Mouse (Mus musculus) MEL (cell line): ENCODE data around the gene Cnpy3. TPM values are rescaled to one million over a fixed set of nuclear protein-coding genes. Genes with fewer than 3 reads are reported as not detected.
"Not testable (repeated sequence)": the region's sequence is repeated elsewhere in the genome, so short reads cannot be mapped to it uniquely, and the experiment has no call there.

ENCODE experiments used
- DNase-seq: peaks from one replicate; pipeline ENCODE4 v3.0.0; 2011; ENCODE audit warnings: low read depth, low spot score
- H3K27ac ChIP-seq: 2 replicates; pipeline ENCODE4 v1.5.1; 2012; ENCODE audit warnings: low read depth, mild to moderate bottlenecking, control low read depth, low read length, moderate library complexity; ENCODE audit not compliant: control insufficient read depth
- H3K27me3 ChIP-seq, 2 experiments: fragments of 150-350 bp in 1 of 2; sonication (generic) in 1 of 2; 2 replicates each; pipeline ENCODE4 v1.6.1; 2012; ENCODE audit warnings: low read length in 2 of 2, mild to moderate bottlenecking in 2 of 2, improper control_type of control experiment in 1 of 2, moderate library complexity in 1 of 2; ENCODE audit not compliant: insufficient read depth in 2 of 2, control insufficient read depth in 1 of 2
- H3K36me3 ChIP-seq, 2 experiments: 2 replicates each; pipeline ENCODE4 v1.6.1; 2012 to 2014; ENCODE audit warnings: low read length in 2 of 2, improper control_type of control experiment in 1 of 2, inconsistent platforms in 1 of 2, mild to moderate bottlenecking in 1 of 2; ENCODE audit not compliant: insufficient read depth in 2 of 2, control insufficient read depth in 1 of 2
- H3K4me1 ChIP-seq, 2 experiments: fragments of 150-350 bp in 1 of 2; sonication (generic) in 1 of 2; 2 replicates each; pipeline ENCODE4 v1.6.1; 2012; ENCODE audit warnings: low read length in 2 of 2, improper control_type of control experiment in 1 of 2, mild to moderate bottlenecking in 1 of 2; ENCODE audit not compliant: insufficient read depth in 2 of 2, control insufficient read depth in 1 of 2
- H3K4me3 ChIP-seq, 2 experiments: fragments of 150-350 bp in 1 of 2; sonication (generic) in 1 of 2; 2 replicates each; pipeline ENCODE4 v1.5.1; 2012; ENCODE audit warnings: low read depth in 2 of 2, low read length in 2 of 2, mild to moderate bottlenecking in 2 of 2, moderate library complexity in 2 of 2, control low read depth in 1 of 2, improper control_type of control experiment in 1 of 2; ENCODE audit not compliant: control insufficient read depth in 1 of 2, insufficient read depth in 1 of 2
- H3K79me2 ChIP-seq: 2 replicates; pipeline ENCODE4 v1.6.1; 2012; ENCODE audit warnings: mild to moderate bottlenecking, low read length, moderate library complexity; ENCODE audit not compliant: control insufficient read depth, poor library complexity, insufficient read depth
- H3K9ac ChIP-seq: 2 replicates; pipeline ENCODE4 v1.6.1; 2012; ENCODE audit warnings: low read depth, mild to moderate bottlenecking, control low read depth, low read length, moderate library complexity; ENCODE audit not compliant: control insufficient read depth, poor library complexity, severe bottlenecking
- H3K9me3 ChIP-seq: fragments of 150-350 bp; sonication (generic); replicated peaks from 2 replicates; pipeline ENCODE4 v1.6.1; 2012; ENCODE audit warnings: mild to moderate bottlenecking, low read length, improper control_type of control experiment, moderate library complexity; ENCODE audit not compliant: insufficient read depth
- CTCF ChIP-seq, 3 experiments: IDR thresholded peaks in 2 of 3; conservative IDR thresholded peaks in 1 of 3; 2 replicates each; pipeline ENCODE4 v1.5.1; 2011 to 2012; ENCODE audit warnings: low read length in 3 of 3, low read depth in 2 of 3, mild to moderate bottlenecking in 2 of 3, improper control_type of control experiment in 1 of 3, inconsistent platforms in 1 of 3, mixed read lengths in 1 of 3, moderate library complexity in 1 of 3; ENCODE audit not compliant: control insufficient read depth in 1 of 3, insufficient read depth in 1 of 3, poor library complexity in 1 of 3, severe bottlenecking in 1 of 3
- EP300 ChIP-seq, 2 experiments: IDR thresholded peaks; 2 replicates each; pipeline ENCODE4 v1.6.1; 2011; ENCODE audit warnings: improper control_type of control experiment in 2 of 2, low read length in 2 of 2, low read depth in 1 of 2, mild to moderate bottlenecking in 1 of 2
- ETS1 ChIP-seq: IDR thresholded peaks from 2 replicates; pipeline ENCODE4 v1.6.1; 2012; ENCODE audit warnings: low read depth, mild to moderate bottlenecking, inconsistent platforms, low read length, improper control_type of control experiment, moderate library complexity
- GATA1 ChIP-seq: IDR thresholded peaks from 2 replicates; pipeline ENCODE4 v1.6.1; 2011; ENCODE audit warnings: low read depth, low read length, improper control_type of control experiment
- MAFK ChIP-seq: IDR thresholded peaks from 2 replicates; pipeline ENCODE4 v1.6.1; 2011; ENCODE audit warnings: low read depth, mild to moderate bottlenecking, low read length, improper control_type of control experiment, borderline replicate concordance
- MAX ChIP-seq: IDR thresholded peaks from 2 replicates; pipeline ENCODE4 v1.6.1; 2011; ENCODE audit warnings: low read length, improper control_type of control experiment
- MXI1 ChIP-seq: IDR thresholded peaks from 2 replicates; pipeline ENCODE4 v1.6.1; 2011; ENCODE audit warnings: mild to moderate bottlenecking, low read depth, low read length, improper control_type of control experiment
- NELFE ChIP-seq: IDR thresholded peaks from 2 replicates; pipeline ENCODE4 v1.6.1; 2011; ENCODE audit warnings: low read depth, low read length, improper control_type of control experiment
- POLR2AphosphoS2 ChIP-seq: IDR thresholded peaks from 2 replicates; pipeline ENCODE4 v1.6.1; 2011; ENCODE audit warnings: low read length, improper control_type of control experiment
- POLR2AphosphoS5 ChIP-seq: IDR thresholded peaks from 2 replicates; pipeline ENCODE4 v1.6.1; 2012; ENCODE audit warnings: low read depth, borderline replicate concordance, mild to moderate bottlenecking, inconsistent platforms, low read length, moderate library complexity, mixed read lengths
- RAD21 ChIP-seq: IDR thresholded peaks from 2 replicates; pipeline ENCODE4 v1.6.1; 2011; ENCODE audit warnings: mild to moderate bottlenecking, low read depth, low read length, improper control_type of control experiment
- SMC3 ChIP-seq: IDR thresholded peaks from 2 replicates; pipeline ENCODE4 v1.6.1; 2011; ENCODE audit warnings: low read depth, low read length, improper control_type of control experiment
- TAL1 ChIP-seq: IDR thresholded peaks from 2 replicates; pipeline ENCODE4 v1.6.1; 2012; ENCODE audit warnings: mild to moderate bottlenecking, inconsistent platforms, low read length, moderate library complexity, mixed read lengths
- ZC3H11A ChIP-seq: IDR thresholded peaks from 2 replicates; pipeline ENCODE4 v1.6.1; 2012; ENCODE audit warnings: low read depth, mild to moderate bottlenecking, inconsistent platforms, low read length, improper control_type of control experiment
- ZKSCAN1 ChIP-seq: IDR thresholded peaks from 2 replicates; pipeline ENCODE4 v1.6.1; 2012; ENCODE audit warnings: low read depth, mild to moderate bottlenecking, inconsistent platforms, low read length, improper control_type of control experiment, moderate library complexity
- ZMIZ1 ChIP-seq: IDR thresholded peaks from 2 replicates; pipeline ENCODE4 v1.6.1; 2012; ENCODE audit warnings: low read depth, mild to moderate bottlenecking, inconsistent platforms, low read length, improper control_type of control experiment, moderate library complexity
- polyA plus RNA-seq, 2 experiments: library from polyadenylated mRNA; stranded (reverse) in 1 of 2; unstranded in 1 of 2; fragments of >175 nt in 1 of 2; fragments of >200 nt in 1 of 2; gene quantifications; 2 replicates each; pipeline versions ENCODE4 v1.2.1 to v1.2.4; 2012; ENCODE audit warnings: low replicate concordance in 2 of 2, low read depth in 1 of 2; ENCODE audit not compliant: insufficient read length in 2 of 2, insufficient read depth in 1 of 2, missing spikeins in 1 of 2
- total RNA-seq: library from RNA; depleted of rRNA; stranded (reverse); fragments of 300-350 nt; gene quantifications from 2 replicates; pipeline ENCODE4 v1.2.3, GENCODE M21; 2012

Cnpy3 gene
- total and polyA plus RNA-seq, 3 experiments: 61.4 to 90.2 TPM; not detected in 1

- H3K4me1 ChIP-seq: peaks cover 0 to 7% of the 10 kb centered on the region in 2 experiments; a peak in 1 of 4 replicates
- no peak overlapping the region for H3K27ac ChIP-seq
- H3K79me2 ChIP-seq: peaks cover 10% of the 10 kb centered on the region
- TF ChIP-seq POLR2AphosphoS5 (no peak), ZC3H11A (peak; percentile 34), SMC3 (peak; percentile 52), GATA1 (no peak), CTCF (IDR thresholded peaks at IDR 0.05 in 2 of 3, conservative IDR thresholded peaks at IDR 0.05 in 1 of 3; ENCODE audit: control insufficient read depth in 1 of 3, insufficient read depth in 1 of 3, low read depth in 2 of 3, low read length in 3 of 3, poor library complexity in 1 of 3, severe bottlenecking in 1 of 3) (peak in 2 of 3 experiments; percentile 31 to 53; a peak in 3 of 6 replicates), RAD21 (peak; percentile 46), ZMIZ1 (no peak), EP300 (IDR thresholded peaks at IDR 0.05; ENCODE audit: low read depth in 1 of 2, low read length in 2 of 2) (no peak)
- no peaks in the 10 kb centered on the region for H3K27me3 ChIP-seq
- DNase-seq: peak; percentile 48
- no peak overlapping the region for H3K9ac ChIP-seq
- no peaks in the 10 kb centered on the region for H3K9me3 ChIP-seq
- no peak overlapping the region for H3K4me3 ChIP-seq
- no peaks in the 10 kb centered on the region; a peak in 1 of 4 replicates for H3K36me3 ChIP-seq
These were observed 19.0 kb upstream of the Cnpy3 start for GRCm38 (mm10) chr17:46771025-46771424.

DNA sequence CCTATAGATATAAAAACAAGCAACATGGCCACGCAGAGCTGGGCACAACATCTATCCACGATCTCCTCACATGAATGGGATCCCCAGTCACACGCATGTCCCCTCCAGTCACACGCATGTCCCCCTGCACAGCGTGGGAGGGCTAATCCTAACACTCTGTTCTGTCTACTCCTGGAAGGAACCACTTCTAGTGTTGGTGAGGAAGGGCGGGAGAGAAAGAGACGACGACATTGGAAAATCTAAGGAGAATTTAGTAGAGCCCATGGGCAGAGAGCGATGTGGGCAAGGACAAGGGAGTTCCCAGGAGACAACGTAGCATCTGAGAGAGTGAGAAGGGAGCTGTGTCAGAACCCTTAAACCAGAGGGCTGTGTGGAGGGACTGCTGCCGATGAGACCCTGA is 18.5 kb upstream of the Cnpy3 start:
- TF ChIP-seq ZKSCAN1: no peak
- no peak for TF ChIP-seq ETS1
- TF ChIP-seq POLR2AphosphoS5: no peak
- TF ChIP-seq GATA1: no peak
- TF ChIP-seq MAX: no peak
- TF ChIP-seq TAL1: no peak
- TF ChIP-seq POLR2AphosphoS2: no peak
- peaks cover 10% of the 10 kb centered on the region for H3K79me2 ChIP-seq
- H3K27me3 ChIP-seq: no peaks in the 10 kb centered on the region
- no peaks in the 10 kb centered on the region; a peak in 1 of 4 replicates for H3K36me3 ChIP-seq
- no peak overlapping the region for H3K9ac ChIP-seq
- H3K4me3 ChIP-seq: no peak overlapping the region
- no peak for DNase-seq
- no peaks in the 10 kb centered on the region for H3K9me3 ChIP-seq
- H3K27ac ChIP-seq: no peak overlapping the region
- peaks cover 0 to 7% of the 10 kb centered on the region in 2 experiments; a peak in 1 of 4 replicates for H3K4me1 ChIP-seq

DNA sequence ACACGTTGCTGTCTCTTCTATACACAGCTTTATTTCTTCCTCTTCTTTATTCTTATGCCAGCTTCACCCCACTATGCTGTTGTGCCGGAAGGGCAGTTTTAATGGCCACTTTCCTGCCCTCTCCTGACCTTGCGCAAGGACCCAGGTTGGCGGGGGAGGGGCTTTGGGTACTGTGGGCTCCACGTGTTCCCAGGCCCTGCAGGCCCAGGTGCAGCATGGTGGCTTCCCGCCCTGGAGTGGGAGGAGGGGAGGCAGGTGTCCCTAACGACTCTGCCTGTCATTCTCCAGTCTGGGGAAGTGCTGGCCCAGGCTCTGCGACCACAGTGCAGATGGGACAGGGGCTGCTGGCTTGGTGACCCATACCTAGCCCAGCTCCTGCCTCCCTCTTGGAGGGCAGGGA is 15.9 kb upstream of the Cnpy3 start:
- Histone ChIP-seq H3K9me3 (no peaks in the 10 kb centered on the region), H3K79me2 (peaks cover 2% of the 10 kb centered on the region), H3K4me3 (no peak overlapping the region), H3K36me3 (no peaks in the 10 kb centered on the region; a peak in 1 of 4 replicates), H3K9ac (no peak overlapping the region), H3K4me1 (peaks cover 0 to 7% of the 10 kb centered on the region in 2 experiments; a peak in 1 of 4 replicates), H3K27me3 (no peaks in the 10 kb centered on the region; a peak in 1 of 4 replicates), H3K27ac (no peak overlapping the region)
- no peak for TF ChIP-seq CTCF (IDR thresholded peaks at IDR 0.05 in 2 of 3, conservative IDR thresholded peaks at IDR 0.05 in 1 of 3; ENCODE audit: control insufficient read depth in 1 of 3, insufficient read depth in 1 of 3, low read depth in 2 of 3, low read length in 3 of 3, poor library complexity in 1 of 3, severe bottlenecking in 1 of 3)
- no peak for TF ChIP-seq NELFE
- TF ChIP-seq MXI1: no peak
- no peak for TF ChIP-seq GATA1
- TF ChIP-seq MAFK: no peak
- DNase-seq: no peak

DNA sequence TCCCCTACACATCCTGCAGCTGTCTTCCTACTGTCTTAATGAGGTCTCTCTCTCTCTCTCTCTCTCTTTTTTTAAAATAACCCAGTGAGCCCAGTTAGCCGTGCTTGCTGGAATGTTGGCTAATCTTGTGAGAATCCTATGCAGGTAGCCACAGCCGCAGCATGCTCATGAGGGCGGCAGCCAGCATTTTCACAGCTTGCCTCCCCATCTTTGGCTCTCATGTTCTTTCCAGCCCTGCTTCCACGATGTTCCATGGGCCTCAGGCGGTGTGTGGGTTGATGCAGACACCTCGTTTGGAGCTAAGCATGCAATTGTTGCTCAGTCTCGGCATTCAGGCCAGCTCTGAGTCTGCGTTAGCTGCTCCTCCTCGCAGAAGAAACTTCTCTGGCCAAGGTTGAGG is 12.9 kb upstream of the Cnpy3 start:
- H3K27ac ChIP-seq: not testable (repeated sequence)

More for the DNA sequence above, 12.9 kb upstream of the Cnpy3 start:
- not testable (repeated sequence) for H3K27me3 ChIP-seq, H3K4me1 ChIP-seq, H3K9me3 ChIP-seq, DNase-seq, H3K79me2 ChIP-seq, H3K4me3 ChIP-seq, H3K36me3 ChIP-seq, H3K9ac ChIP-seq
